Mouse (Mus musculus) heart, adult 8-10 months (tissue): Measurements from ENCODE around the gene Prph2. TPM values are rescaled to one million over a fixed set of nuclear protein-coding genes. Genes with fewer than 3 reads are reported as not detected.

Experiments
- DNase-seq: peaks from one replicate; pipeline ENCODE4 v3.0.0; 2022; ENCODE audit warnings: low spot score
- total RNA-seq, 4 experiments: library from RNA; stranded (reverse); gene quantifications; 2 replicates each; pipeline ENCODE4 v1.2.4; 2022

Gene Prph2
- total RNA-seq = not detected

GRCm38 (mm10) chr17:46910186-46910585 is at the start of gene Prph2:
Gene Prph2 (plus strand): TSS chr17:46910459.
- no peak for DNase-seq

GRCm38 (mm10) chr17:46864566-46865195 is 45.6 kb upstream of the Prph2 start:
- DNase-seq = no peak

GRCm38 (mm10) chr17:46866836-46867235 is 43.4 kb upstream of the Prph2 start:
- DNase-seq = no peak

GRCm38 (mm10) chr17:46870204-46870798 is 40.0 kb upstream of the Prph2 start:
- no peak for DNase-seq

GRCm38 (mm10) chr17:46870913-46871312 is 39.3 kb upstream of the Prph2 start:
- DNase-seq = no peak

GRCm38 (mm10) chr17:46872806-46873205 is 37.5 kb upstream of the Prph2 start:
- no peak for DNase-seq

GRCm38 (mm10) chr17:46874133-46874532 is 36.1 kb upstream of the Prph2 start:
- peak; percentile 79 for DNase-seq

- DNase-seq = no peak
Observed at GRCm38 (mm10) chr17:46875626-46876025, 34.6 kb upstream of the Prph2 start.

GRCm38 (mm10) chr17:46876371-46876950 is 33.8 kb upstream of the Prph2 start:
- no peak for DNase-seq

- DNase-seq = no peak
Observed at GRCm38 (mm10) chr17:46877061-46877460, 33.2 kb upstream of the Prph2 start.

GRCm38 (mm10) chr17:46879841-46880311 is 30.4 kb upstream of the Prph2 start:
- peak; percentile 90 for DNase-seq

GRCm38 (mm10) chr17:46880322-46880721 is 29.9 kb upstream of the Prph2 start:
- DNase-seq = no peak

- DNase-seq = no peak
Observed at GRCm38 (mm10) chr17:46881728-46882127, 28.5 kb upstream of the Prph2 start.

GRCm38 (mm10) chr17:46883107-46883506 is 27.2 kb upstream of the Prph2 start:
- DNase-seq = no peak

GRCm38 (mm10) chr17:46884766-46885165 is 25.5 kb upstream of the Prph2 start:
- no peak for DNase-seq

GRCm38 (mm10) chr17:46885218-46885909 is 24.9 kb upstream of the Prph2 start:
- DNase-seq = no peak

GRCm38 (mm10) chr17:46885910-46886643 is 24.2 kb upstream of the Prph2 start:
- DNase-seq = no peak

GRCm38 (mm10) chr17:46888511-46889212 is 21.6 kb upstream of the Prph2 start:
- peak; percentile 59 for DNase-seq

- DNase-seq = peak; percentile 78
Observed at GRCm38 (mm10) chr17:46889450-46890084, 20.7 kb upstream of the Prph2 start.

- DNase-seq = peak; percentile 95
Observed at GRCm38 (mm10) chr17:46890116-46890815, 20.0 kb upstream of the Prph2 start, which contains the start of gene Tbcc. Gene Tbcc (plus strand): TSS chr17:46890684.
